Mouse (Mus musculus) gastrocnemius, adult 18-20 months (tissue): Measurements from ENCODE around the gene 4921507P07Rik. TPM values are rescaled to one million over a fixed set of nuclear protein-coding genes. Genes with fewer than 3 reads are reported as not detected.

Source experiments
- microRNA-seq: library from miRNA; unstranded; fragments of <30 nt; microRNA quantifications from one replicate; pipeline ENCODE4 v1.2.0, GENCODE M21; 2021
- total RNA-seq, 2 experiments: library from RNA; stranded (reverse); gene quantifications; 2 replicates each; pipeline ENCODE4 v1.2.3; 2021

Gene 4921507P07Rik
- total RNA-seq, 2 experiments from 2014 or later: 0.43 to 0.89 TPM

Small RNA genes lying within 50 kb of the gene (microRNA-seq; reads per million reads assigned to microRNA genes)
- gene Mir6371: not detected

Other genes starting within 250 kb of the 4921507P07Rik start
- gene Osbpl3, start 140.4 kb downstream of the 4921507P07Rik start, total RNA-seq: 1 to 10 TPM; 2.2 to 3.4 TPM
- gene Cycs, start 30.1 kb downstream of the 4921507P07Rik start, total RNA-seq: 100 to 1,000 TPM in 1 of 2 experiments, 10 to 100 TPM in 1; 88.3 to 102 TPM
- gene Npvf, start 57.8 kb upstream of the 4921507P07Rik start, total RNA-seq: not detected